Mouse (Mus musculus) erythroblast, embryonic 14.5 days (primary cell): ENCODE data around the gene Scn11a. TPM values are rescaled to one million over a fixed set of nuclear protein-coding genes. Genes with fewer than 3 reads are reported as not detected.

Experiments
- H3K27me3 ChIP-seq: 2 replicates; pipeline ENCODE4 v1.6.1; 2012; ENCODE audit warnings: inconsistent platforms; ENCODE audit not compliant: control insufficient read depth
- H3K36me3 ChIP-seq: 2 replicates; pipeline ENCODE4 v1.6.1; 2012; ENCODE audit warnings: mild to moderate bottlenecking, inconsistent platforms; ENCODE audit not compliant: control insufficient read depth
- H3K4me1 ChIP-seq: 2 replicates; pipeline ENCODE4 v1.6.1; 2012; ENCODE audit warnings: inconsistent platforms; ENCODE audit not compliant: control insufficient read depth
- H3K4me3 ChIP-seq: replicated peaks from 2 replicates; pipeline ENCODE3; 2012; ENCODE audit warnings: moderate library complexity, mild to moderate bottlenecking, inconsistent platforms
- H3K9me3 ChIP-seq: 2 replicates; pipeline ENCODE4 v1.6.1; 2012; ENCODE audit warnings: low read length, inconsistent platforms, mixed read lengths; ENCODE audit not compliant: control insufficient read depth
- GATA1 ChIP-seq: IDR thresholded peaks from 2 replicates; pipeline ENCODE4 v1.6.1; 2012; ENCODE audit warnings: low read length, inconsistent platforms, mixed read lengths
- TAL1 ChIP-seq: IDR thresholded peaks from 3 replicates; pipeline ENCODE4 v1.6.1; 2012; ENCODE audit warnings: low read length, inconsistent platforms, mixed read lengths
- polyA plus RNA-seq: library from polyadenylated mRNA; stranded (reverse); fragments of >175 nt; gene quantifications from 2 replicates; pipeline ENCODE4 v1.2.3, GENCODE M21; 2012

The Scn11a gene
- polyA plus RNA-seq = not detected in 2 replicates

DNA sequence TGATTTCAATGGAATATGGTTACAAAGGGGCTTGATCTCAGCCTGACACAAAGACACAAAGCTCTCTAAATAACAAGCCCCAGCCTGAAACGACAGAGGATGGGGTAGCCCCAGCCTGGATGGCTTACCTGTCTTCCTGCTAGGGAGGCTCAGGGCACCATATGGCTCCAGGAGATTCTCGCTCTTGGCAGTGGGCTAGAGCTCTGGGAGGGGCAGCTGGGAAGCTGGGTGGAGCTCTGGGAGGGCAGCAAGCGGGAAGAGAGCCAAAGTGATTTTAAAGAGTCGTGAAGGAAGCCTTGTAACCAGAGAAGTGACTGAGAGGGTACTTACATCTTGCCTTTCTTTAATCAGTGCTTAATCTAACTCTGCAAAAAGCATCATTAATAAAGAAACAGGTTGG is at the start of gene Scn11a:
TSS of gene Scn11a (minus strand) at position 160 of the 400 bp plus-strand sequence.
- H3K27me3 ChIP-seq = no peaks in the 10 kb centered on the region
- TF ChIP-seq GATA1 = no peak
- no peak for TF ChIP-seq TAL1
- H3K36me3 ChIP-seq = no peaks in the 10 kb centered on the region
- no peaks in the 10 kb centered on the region for H3K9me3 ChIP-seq
- H3K4me1 ChIP-seq = no peaks in the 10 kb centered on the region
- H3K4me3 ChIP-seq = no peak within 1 kb of the TSS

DNA sequence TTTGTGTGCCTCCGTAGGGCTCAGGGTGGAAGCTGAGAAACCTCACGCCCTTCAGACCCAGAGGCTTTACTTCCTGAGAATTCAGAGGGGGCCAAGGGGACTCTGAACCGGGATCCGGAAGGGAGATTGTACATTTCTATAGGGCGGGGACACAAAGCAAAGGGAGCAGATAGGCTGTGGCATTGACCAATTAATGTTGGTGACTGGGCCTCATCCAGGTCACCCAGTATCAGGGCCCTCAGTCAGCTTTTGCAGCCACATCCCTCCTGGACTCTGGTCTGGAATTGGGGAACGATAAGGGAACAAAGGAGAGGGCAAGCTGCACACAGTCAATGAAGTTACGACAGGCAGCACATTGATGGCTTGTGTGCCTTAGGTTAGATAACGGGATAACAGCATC is 28.9 kb upstream of the Scn11a start:
- Histone ChIP-seq H3K36me3 (no peaks in the 10 kb centered on the region), H3K4me1 (no peaks in the 10 kb centered on the region), H3K27me3 (no peaks in the 10 kb centered on the region), H3K4me3 (no peak overlapping the region), H3K9me3 (peaks cover 9% of the 10 kb centered on the region)
- TF ChIP-seq GATA1 (no peak), TAL1 (no peak)

DNA sequence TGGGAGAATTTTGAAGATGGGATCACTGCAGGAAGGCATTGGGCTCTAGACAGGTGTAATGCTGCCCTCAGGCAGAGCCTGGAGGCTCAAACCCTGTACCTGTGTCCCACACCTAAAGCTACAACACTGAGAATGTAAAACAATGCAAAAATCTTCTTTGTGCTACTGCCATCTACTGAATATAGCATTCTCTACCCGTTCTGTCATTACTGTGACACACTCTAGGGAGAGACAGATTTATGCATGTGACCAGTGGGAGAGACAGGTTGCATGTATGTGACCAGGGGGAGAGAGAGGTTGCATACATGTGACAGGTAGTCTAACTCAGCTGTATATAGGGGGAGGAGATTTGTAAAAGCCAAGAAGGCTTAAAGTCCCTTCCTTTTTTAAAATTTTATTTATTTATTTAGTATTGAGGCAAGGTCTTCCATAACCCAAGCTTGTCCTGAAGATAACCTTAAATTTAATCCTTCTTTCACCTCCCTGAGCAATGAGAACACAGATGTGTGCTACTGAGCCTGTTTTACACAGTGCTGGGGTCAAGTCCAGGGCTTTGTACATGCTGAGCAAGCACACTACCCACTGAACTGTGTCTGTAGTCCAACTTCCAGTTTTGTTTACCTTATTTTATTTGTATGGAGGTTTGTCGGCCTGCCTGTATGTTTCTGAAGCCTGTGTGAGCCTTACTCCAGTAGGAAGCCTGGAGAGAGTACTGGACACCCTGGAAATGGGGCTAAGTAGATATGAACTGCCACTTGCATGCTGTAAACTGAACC is 28.0 kb upstream of the Scn11a start:
- Histone ChIP-seq H3K4me1 (no peaks in the 10 kb centered on the region), H3K36me3 (no peaks in the 10 kb centered on the region), H3K27me3 (no peaks in the 10 kb centered on the region), H3K4me3 (no peak overlapping the region), H3K9me3 (peaks cover 7% of the 10 kb centered on the region)
- TF ChIP-seq GATA1 = no peak
- no peak for TF ChIP-seq TAL1

DNA sequence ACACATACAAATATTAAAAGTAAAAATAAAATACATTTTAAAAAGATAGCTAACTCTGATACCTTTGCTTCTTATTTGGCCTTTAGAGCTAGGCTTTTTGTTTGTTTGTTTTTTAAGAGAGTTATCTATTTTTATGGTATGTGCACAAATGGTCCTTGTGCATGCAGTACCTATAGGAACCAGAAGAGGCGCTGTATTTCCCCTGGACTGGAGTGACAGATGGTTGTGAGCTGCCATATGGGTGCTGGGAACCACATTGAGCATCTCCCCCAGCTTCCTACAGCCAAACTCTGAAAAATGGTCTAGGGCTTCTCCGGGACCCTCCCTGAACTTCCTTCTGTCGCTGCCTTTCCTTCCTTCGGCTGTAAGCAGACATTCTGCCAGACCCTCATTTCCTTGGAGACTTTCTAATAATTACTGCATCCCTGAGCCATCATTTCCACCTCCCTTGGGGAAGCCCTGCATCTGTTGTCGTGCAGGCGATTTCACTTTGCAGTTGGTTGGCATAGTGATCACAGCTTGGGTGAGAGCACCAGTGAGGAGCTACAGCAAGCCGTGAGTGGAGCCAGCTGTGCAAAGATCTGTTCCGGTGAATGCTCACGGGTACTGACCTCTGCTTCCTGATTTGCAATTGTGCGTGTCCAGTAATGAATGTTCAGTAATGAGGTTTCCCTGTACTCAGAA is 27.2 kb upstream of the Scn11a start:
- no peaks in the 10 kb centered on the region for H3K4me1 ChIP-seq
- H3K36me3 ChIP-seq = no peaks in the 10 kb centered on the region
- H3K4me3 ChIP-seq = no peak overlapping the region
- TF ChIP-seq TAL1 (no peak), GATA1 (no peak)
- no peaks in the 10 kb centered on the region for H3K27me3 ChIP-seq
- peaks cover 5% of the 10 kb centered on the region for H3K9me3 ChIP-seq

DNA sequence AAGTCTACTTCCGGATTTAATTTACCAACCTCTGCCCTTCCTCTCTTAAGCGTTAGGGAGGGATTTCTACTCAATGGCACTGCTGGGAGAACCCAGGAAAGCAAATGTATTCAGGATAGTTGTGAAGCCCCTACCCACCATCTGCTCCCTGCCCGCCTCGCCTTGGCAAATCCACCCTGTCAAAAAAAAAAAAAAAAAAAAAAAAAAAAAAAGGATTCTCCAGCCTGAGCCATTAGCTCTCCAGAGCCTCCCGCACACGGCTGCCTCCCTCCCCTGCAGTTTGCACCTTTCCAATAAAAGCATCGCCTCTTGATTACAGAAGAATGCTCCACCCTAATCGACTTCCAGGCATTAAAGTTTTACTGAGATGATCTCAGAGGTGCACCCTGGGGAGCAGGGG is 24.0 kb upstream of the Scn11a start:
- H3K4me3 ChIP-seq = no peak overlapping the region
- no peaks in the 10 kb centered on the region for H3K36me3 ChIP-seq
- peaks cover 2% of the 10 kb centered on the region; the same call in 1 of the 2 replicates for H3K9me3 ChIP-seq
- H3K4me1 ChIP-seq = no peaks in the 10 kb centered on the region
- TF ChIP-seq TAL1 (no peak), GATA1 (no peak)
- H3K27me3 ChIP-seq = no peaks in the 10 kb centered on the region

DNA sequence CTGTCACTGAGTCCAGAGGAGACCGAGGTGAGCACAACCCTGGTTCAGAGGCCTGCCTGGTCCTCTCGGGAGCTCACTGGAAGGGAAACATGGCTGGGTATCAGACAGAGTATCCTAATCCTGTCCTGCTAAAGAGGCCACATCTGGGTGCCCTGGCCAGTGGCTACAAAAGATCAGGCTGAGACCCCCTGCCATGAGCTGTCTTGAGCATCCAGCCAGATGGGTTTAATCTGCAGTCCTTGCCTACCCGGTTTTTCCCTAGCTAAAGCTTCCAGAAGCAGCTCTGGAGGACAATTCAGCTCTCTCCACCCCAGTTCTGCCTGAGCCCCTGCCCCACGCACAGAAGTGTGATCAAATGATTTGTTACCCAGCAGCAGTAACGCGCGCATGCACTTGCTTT is 23.4 kb upstream of the Scn11a start:
- TF ChIP-seq GATA1 = no peak
- TF ChIP-seq TAL1 = no peak
- no peaks in the 10 kb centered on the region for H3K36me3 ChIP-seq
- H3K4me3 ChIP-seq = no peak overlapping the region
- no peaks in the 10 kb centered on the region for H3K4me1 ChIP-seq
- no peaks in the 10 kb centered on the region for H3K27me3 ChIP-seq
- H3K9me3 ChIP-seq = peaks cover 2% of the 10 kb centered on the region; the same call in 1 of the 2 replicates

DNA sequence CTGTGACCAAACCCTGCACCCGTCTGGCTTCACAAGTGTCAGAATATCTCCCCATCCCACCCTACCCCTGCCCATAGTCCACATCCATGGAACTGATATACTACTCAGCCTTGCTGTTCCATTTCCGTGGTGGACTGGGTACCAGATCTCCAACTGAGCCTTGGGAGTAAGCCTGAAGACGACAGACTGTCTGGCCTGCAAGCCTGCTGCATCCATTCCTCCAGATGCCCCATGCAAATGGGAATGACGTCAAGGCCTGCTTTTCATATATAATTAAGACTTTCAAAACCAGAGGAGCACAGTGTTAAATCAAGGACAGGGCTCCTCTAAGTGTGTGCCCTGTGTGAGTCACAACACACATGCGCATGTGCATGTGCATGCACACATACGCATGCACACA is 21.9 kb upstream of the Scn11a start:
- H3K36me3 ChIP-seq = no peaks in the 10 kb centered on the region
- no peaks in the 10 kb centered on the region for H3K4me1 ChIP-seq
- H3K27me3 ChIP-seq = no peaks in the 10 kb centered on the region
- TF ChIP-seq GATA1 (no peak), TAL1 (no peak)
- H3K4me3 ChIP-seq = no peak overlapping the region
- no peaks in the 10 kb centered on the region for H3K9me3 ChIP-seq

DNA sequence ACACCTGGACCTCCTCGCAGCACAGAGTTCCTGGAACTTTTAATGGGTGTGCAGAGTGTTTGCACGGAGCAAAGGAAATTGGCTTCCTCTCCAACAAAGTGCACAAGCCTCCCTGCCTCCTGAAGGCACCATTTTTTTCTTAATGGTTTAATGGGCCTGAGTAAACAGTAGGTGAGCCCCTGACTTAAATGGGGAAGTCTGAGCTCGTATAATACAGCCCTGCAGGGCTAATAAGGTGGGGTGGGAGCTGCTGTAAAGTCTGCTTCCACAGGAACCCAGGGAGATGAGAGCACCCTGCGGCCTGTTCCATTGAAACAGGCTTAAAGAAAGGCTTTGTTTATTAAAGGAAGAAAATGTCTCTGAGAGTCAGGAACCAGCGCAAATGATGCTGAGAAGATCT is 19.5 kb upstream of the Scn11a start:
- TF ChIP-seq TAL1 (no peak), GATA1 (no peak)
- no peaks in the 10 kb centered on the region for H3K4me1 ChIP-seq
- H3K4me3 ChIP-seq = no peak overlapping the region
- H3K36me3 ChIP-seq = no peaks in the 10 kb centered on the region
- H3K9me3 ChIP-seq = no peaks in the 10 kb centered on the region
- no peaks in the 10 kb centered on the region for H3K27me3 ChIP-seq

DNA sequence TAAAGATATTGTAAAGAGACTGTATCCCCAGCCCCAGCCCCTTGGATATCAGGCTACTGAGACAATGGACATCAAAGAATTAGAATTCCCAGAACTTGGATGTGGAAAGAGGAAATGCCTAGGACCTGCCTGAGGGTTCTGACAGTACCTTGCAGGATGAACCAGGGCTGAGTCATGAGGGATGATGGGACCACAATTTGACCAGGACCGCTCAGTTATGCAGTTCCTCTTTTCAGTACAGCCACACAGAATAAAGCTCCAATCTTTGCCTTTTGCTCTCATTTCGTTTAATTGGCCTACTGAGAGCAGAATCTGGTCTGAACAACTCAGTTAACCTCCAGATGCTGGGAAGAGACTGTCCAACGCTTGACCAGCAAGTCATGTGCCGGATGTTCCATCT is 18.3 kb upstream of the Scn11a start:
- no peaks in the 10 kb centered on the region for H3K27me3 ChIP-seq
- no peaks in the 10 kb centered on the region for H3K36me3 ChIP-seq
- no peak overlapping the region for H3K4me3 ChIP-seq
- TF ChIP-seq TAL1 (no peak), GATA1 (no peak)
- no peaks in the 10 kb centered on the region for H3K4me1 ChIP-seq
- H3K9me3 ChIP-seq = no peaks in the 10 kb centered on the region
